Mouse (Mus musculus) liver, embryonic 14.5 days (tissue): ENCODE data around the gene Hist1h2be. TPM values are rescaled to one million over a fixed set of nuclear protein-coding genes. Genes with fewer than 3 reads are reported as not detected.

Source experiments
- ATAC-seq: fragments of 200-750 bp; cut with Nextera tagmentation; 2 replicates; pipeline ENCODE4 v1.8.0; 2017; ENCODE audit warnings: moderate number of reproducible peaks, mild to moderate bottlenecking, moderate library complexity; ENCODE audit not compliant: insufficient read depth
- DNase-seq, 3 experiments: peaks; one replicate each; pipeline ENCODE4 v3.0.0-alpha.2; 2012 to 2013; ENCODE audit warnings: low read depth in 3 of 3, low spot score in 3 of 3
- H3K27ac ChIP-seq: fragments of 300-500 bp; sonication (generic); 2 replicates; pipeline ENCODE4 v1.5.1; 2014; ENCODE audit warnings: moderate library complexity, mild to moderate bottlenecking, control low read depth, inconsistent platforms
- H3K27me3 ChIP-seq: fragments of 300-500 bp; sonication (generic); 2 replicates; pipeline ENCODE4 v1.6.1; 2014; ENCODE audit warnings: mild to moderate bottlenecking, low read length, moderate library complexity; ENCODE audit not compliant: control insufficient read depth, insufficient read depth
- H3K36me3 ChIP-seq: fragments of 300-500 bp; sonication (generic); replicated peaks from 2 replicates; pipeline ENCODE4 v1.6.1; 2014; ENCODE audit warnings: low read depth; ENCODE audit not compliant: control insufficient read depth, insufficient read depth
- H3K4me1 ChIP-seq, 2 experiments: fragments of 200-500 bp in 1 of 2; fragments of 300-500 bp in 1 of 2; sonication (generic) in 1 of 2; replicated peaks; 2 replicates each; pipeline ENCODE4 v1.6.1; 2012 to 2014; ENCODE audit warnings: antibody characterized with exemption in 1 of 2, inconsistent platforms in 1 of 2, low read length in 1 of 2; ENCODE audit not compliant: control insufficient read depth in 2 of 2, insufficient read depth in 2 of 2
- H3K4me2 ChIP-seq: fragments of 300-500 bp; sonication (generic); 2 replicates; pipeline ENCODE4 v1.6.1; 2014; ENCODE audit warnings: low read depth, mild to moderate bottlenecking, control low read depth, moderate library complexity
- H3K4me3 ChIP-seq, 2 experiments: fragments of 200-500 bp in 1 of 2; fragments of 300-500 bp in 1 of 2; sonication (generic) in 1 of 2; 2 replicates each; pipeline ENCODE4 v1.5.1; 2012 to 2014; ENCODE audit warnings: low read depth in 2 of 2, low read length in 2 of 2, mild to moderate bottlenecking in 2 of 2, control low read depth in 1 of 2, inconsistent platforms in 1 of 2, moderate library complexity in 1 of 2; ENCODE audit not compliant: insufficient read depth in 1 of 2
- H3K9ac ChIP-seq: fragments of 300-500 bp; sonication (generic); replicated peaks from 2 replicates; pipeline ENCODE4 v1.6.1; 2014; ENCODE audit warnings: mild to moderate bottlenecking, control low read depth, moderate library complexity
- H3K9me3 ChIP-seq: fragments of 300-500 bp; sonication (generic); 2 replicates; pipeline ENCODE4 v1.6.1; 2016; ENCODE audit warnings: low read length, mixed read lengths; ENCODE audit not compliant: control insufficient read depth
- CTCF ChIP-seq: IDR thresholded peaks from 2 replicates; pipeline ENCODE4 v1.5.1; 2016; ENCODE audit warnings: antibody characterized with exemption, low read depth, control low read depth
- EP300 ChIP-seq: IDR thresholded peaks from 2 replicates; pipeline ENCODE4 v1.6.1; 2016; ENCODE audit warnings: antibody characterized with exemption, low read depth
- WGBS: fragments of 180-500 bp; shearing (Covaris S2); extraction: QIAGEN DNeasy Blood & Tissue Kit; methylation state at CpG from one replicate; pipeline ENCODE4 v1.1.7; 2014; ENCODE audit not compliant: insufficient replicate concordance; 5-methylcytosine and 5-hydroxymethylcytosine counted together
- microRNA-seq: library from miRNA; unstranded; fragments of <30 nt; microRNA quantifications from one replicate; pipeline ENCODE4, GENCODE M21; 2016
- polyA plus RNA-seq, 2 experiments: library from polyadenylated mRNA; depleted of rRNA in 1 of 2; stranded (reverse) in 1 of 2; unstranded in 1 of 2; fragments of >200 nt; fragmentation: Nextera tagmentation in 1 of 2; extraction: Ambion mirVana in 1 of 2; gene quantifications; 2 replicates each; pipeline versions ENCODE4 v1.2.1 to v1.2.3; 2012 to 2014

Gene Hist1h2be
- polyA plus RNA-seq, 2 experiments = 0.95 to 3.3 TPM

- WGBS = under 1% methylated on average over 15 of the region's 15 CpGs
- H3K9ac ChIP-seq = peak overlapping the region; percentile 99
Observed at GRCm38 (mm10) chr13:23534368-23535131, 86.4 kb downstream of the Hist1h2be start.

More at GRCm38 (mm10) chr13:23534368-23535131, 86.4 kb downstream of the Hist1h2be start:
- no peaks in the 10 kb centered on the region for H3K27me3 ChIP-seq
- peak overlapping the region; percentile 100 for H3K27ac ChIP-seq
- ATAC-seq (peak; percentile 24), DNase-seq (peak in 1 of 3 experiments; percentile 74)
- H3K4me3 ChIP-seq = peak overlapping the region; percentile 74 to 84
- peaks cover 23% of the 10 kb centered on the region in 2 experiments for H3K4me1 ChIP-seq
- H3K4me2 ChIP-seq = peak overlapping the region; percentile 95
- H3K36me3 ChIP-seq = no peaks in the 10 kb centered on the region
- TF ChIP-seq EP300 (no peak; the same call in none of the 2 replicates), CTCF (no peak)
- no peaks in the 10 kb centered on the region for H3K9me3 ChIP-seq

Small RNA genes lying within 50 kb of the gene (microRNA-seq; reads per million reads assigned to microRNA genes)
- not detected for gene Gm44297
- gene Gm44359 = not detected
- not detected for gene Gm44394

Other genes starting within 250 kb of the Hist1h2be start
Only the 30 nearest of the 36 such genes appear.
- gene Btn2a2, start 132.3 kb downstream of the Hist1h2be start, polyA plus RNA-seq (2012; rRNA removed) = 0.01 TPM in 1 of 2 replicates, not detected in the other
- not detected in 2 replicates for gene Btn2a2, start 132.3 kb downstream of the Hist1h2be start, polyA plus RNA-seq (2014; fragmentation: Nextera tagmentation; extraction: Ambion mirVana)
- 8.6 and 24.1 TPM in 2 replicates for gene Hist1h4h, start 90.1 kb downstream of the Hist1h2be start, polyA plus RNA-seq (2012; rRNA removed)
- 5.3 and 6.1 TPM in 2 replicates for gene Hist1h4h, start 90.1 kb downstream of the Hist1h2be start, polyA plus RNA-seq (2014; fragmentation: Nextera tagmentation; extraction: Ambion mirVana)
- gene Hist1h2af, start 87.2 kb downstream of the Hist1h2be start, polyA plus RNA-seq (2012; rRNA removed) = 375 and 609 TPM in 2 replicates
- 14.2 and 17.4 TPM in 2 replicates for gene Hist1h2af, start 87.2 kb downstream of the Hist1h2be start, polyA plus RNA-seq (2014; fragmentation: Nextera tagmentation; extraction: Ambion mirVana)
- 48.1 and 52.5 TPM in 2 replicates for gene Hist1h3g, start 85.7 kb downstream of the Hist1h2be start, polyA plus RNA-seq (2012; rRNA removed)
- 8.6 and 9.6 TPM in 2 replicates for gene Hist1h3g, start 85.7 kb downstream of the Hist1h2be start, polyA plus RNA-seq (2014; fragmentation: Nextera tagmentation; extraction: Ambion mirVana)
- gene Hist1h2bh, start 77.7 kb downstream of the Hist1h2be start, polyA plus RNA-seq (2012; rRNA removed) = 6.7 and 8.7 TPM in 2 replicates
- gene Hist1h2bh, start 77.7 kb downstream of the Hist1h2be start, polyA plus RNA-seq (2014; fragmentation: Nextera tagmentation; extraction: Ambion mirVana) = 1.2 and 1.4 TPM in 2 replicates
- gene Hist1h3f, start 77.1 kb downstream of the Hist1h2be start, polyA plus RNA-seq (2012; rRNA removed) = 5.1 and 13.6 TPM in 2 replicates
- gene Hist1h3f, start 77.1 kb downstream of the Hist1h2be start, polyA plus RNA-seq (2014; fragmentation: Nextera tagmentation; extraction: Ambion mirVana) = 1.00 and 1.1 TPM in 2 replicates
- 4.9 and 17.8 TPM in 2 replicates for gene Hist1h4f, start 69.5 kb downstream of the Hist1h2be start, polyA plus RNA-seq (2012; rRNA removed)
- 0.75 and 1.6 TPM in 2 replicates for gene Hist1h4f, start 69.5 kb downstream of the Hist1h2be start, polyA plus RNA-seq (2014; fragmentation: Nextera tagmentation; extraction: Ambion mirVana)
- 0.54 and 0.70 TPM in 2 replicates for gene Hist1h1d, start 67.9 kb downstream of the Hist1h2be start, polyA plus RNA-seq (2012; rRNA removed)
- gene Hist1h1d, start 67.9 kb downstream of the Hist1h2be start, polyA plus RNA-seq (2014; fragmentation: Nextera tagmentation; extraction: Ambion mirVana) = 1.2 and 1.6 TPM in 2 replicates
- 25.4 and 53.3 TPM in 2 replicates for gene Hist1h3e, start 58.8 kb downstream of the Hist1h2be start, polyA plus RNA-seq (2012; rRNA removed)
- 3.9 and 5.1 TPM in 2 replicates for gene Hist1h3e, start 58.8 kb downstream of the Hist1h2be start, polyA plus RNA-seq (2014; fragmentation: Nextera tagmentation; extraction: Ambion mirVana)
- gene Hist1h2ae, start 49.9 kb downstream of the Hist1h2be start, polyA plus RNA-seq (2012; rRNA removed) = 10.8 and 14.3 TPM in 2 replicates
- 150 and 151 TPM in 2 replicates for gene Hist1h2ae, start 49.9 kb downstream of the Hist1h2be start, polyA plus RNA-seq (2014; fragmentation: Nextera tagmentation; extraction: Ambion mirVana)
- gene Hist1h2bg, start 49.7 kb downstream of the Hist1h2be start, polyA plus RNA-seq (2012; rRNA removed) = 42.1 and 55.9 TPM in 2 replicates
- gene Hist1h2bg, start 49.7 kb downstream of the Hist1h2be start, polyA plus RNA-seq (2014; fragmentation: Nextera tagmentation; extraction: Ambion mirVana) = 6.9 and 10.2 TPM in 2 replicates
- 15.9 and 35.2 TPM in 2 replicates for gene Hist1h2bf, start 46.9 kb downstream of the Hist1h2be start, polyA plus RNA-seq (2012; rRNA removed)
- 3.4 and 4.4 TPM in 2 replicates for gene Hist1h2bf, start 46.9 kb downstream of the Hist1h2be start, polyA plus RNA-seq (2014; fragmentation: Nextera tagmentation; extraction: Ambion mirVana)
- gene Hist1h2ad, start 46.7 kb downstream of the Hist1h2be start, polyA plus RNA-seq (2012; rRNA removed) = 10.4 and 25.5 TPM in 2 replicates
- 4.7 and 5.1 TPM in 2 replicates for gene Hist1h2ad, start 46.7 kb downstream of the Hist1h2be start, polyA plus RNA-seq (2014; fragmentation: Nextera tagmentation; extraction: Ambion mirVana)
- gene Hist1h3d, start 45.4 kb downstream of the Hist1h2be start, polyA plus RNA-seq (2012; rRNA removed) = 20.4 and 27.3 TPM in 2 replicates
- 7.1 and 7.2 TPM in 2 replicates for gene Hist1h3d, start 45.4 kb downstream of the Hist1h2be start, polyA plus RNA-seq (2014; fragmentation: Nextera tagmentation; extraction: Ambion mirVana)
- 8.6 and 12.8 TPM in 2 replicates for gene Hist1h4d, start 39.5 kb downstream of the Hist1h2be start, polyA plus RNA-seq (2012; rRNA removed)
- 152 and 155 TPM in 2 replicates for gene Hist1h4d, start 39.5 kb downstream of the Hist1h2be start, polyA plus RNA-seq (2014; fragmentation: Nextera tagmentation; extraction: Ambion mirVana)
- gene Hist1h1e, start 1.4 kb upstream of the Hist1h2be start, polyA plus RNA-seq (2012; rRNA removed) = 6.3 and 8.0 TPM in 2 replicates
- 23.1 and 24.4 TPM in 2 replicates for gene Hist1h1e, start 1.4 kb upstream of the Hist1h2be start, polyA plus RNA-seq (2014; fragmentation: Nextera tagmentation; extraction: Ambion mirVana)
- gene Hist1h2ac, start 62.8 kb upstream of the Hist1h2be start, polyA plus RNA-seq (2012; rRNA removed) = 1.5 and 1.8 TPM in 2 replicates
- gene Hist1h2ac, start 62.8 kb upstream of the Hist1h2be start, polyA plus RNA-seq (2014; fragmentation: Nextera tagmentation; extraction: Ambion mirVana) = 1.1 and 1.3 TPM in 2 replicates
- 67.1 and 79.7 TPM in 2 replicates for gene Hist1h2bc, start 63.1 kb upstream of the Hist1h2be start, polyA plus RNA-seq (2012; rRNA removed)
- 104 and 106 TPM in 2 replicates for gene Hist1h2bc, start 63.1 kb upstream of the Hist1h2be start, polyA plus RNA-seq (2014; fragmentation: Nextera tagmentation; extraction: Ambion mirVana)
- gene Hist1h1t, start 74.7 kb upstream of the Hist1h2be start, polyA plus RNA-seq (2012; rRNA removed) = 0.13 TPM in 1 of 2 replicates, not detected in the other
- not detected in 2 replicates for gene Hist1h1t, start 74.7 kb upstream of the Hist1h2be start, polyA plus RNA-seq (2014; fragmentation: Nextera tagmentation; extraction: Ambion mirVana)
- gene Hist1h4c, start 77.3 kb upstream of the Hist1h2be start, polyA plus RNA-seq (2012; rRNA removed) = 3.5 and 6.2 TPM in 2 replicates
- 8.5 and 10.1 TPM in 2 replicates for gene Hist1h4c, start 77.3 kb upstream of the Hist1h2be start, polyA plus RNA-seq (2014; fragmentation: Nextera tagmentation; extraction: Ambion mirVana)
- gene Hfe, start 89.7 kb upstream of the Hist1h2be start, polyA plus RNA-seq (2012; rRNA removed) = 2.8 and 3.4 TPM in 2 replicates
- 10.8 and 12.2 TPM in 2 replicates for gene Hfe, start 89.7 kb upstream of the Hist1h2be start, polyA plus RNA-seq (2014; fragmentation: Nextera tagmentation; extraction: Ambion mirVana)
- 37.4 and 46.8 TPM in 2 replicates for gene Hist1h1c, start 117.7 kb upstream of the Hist1h2be start, polyA plus RNA-seq (2012; rRNA removed)
- gene Hist1h1c, start 117.7 kb upstream of the Hist1h2be start, polyA plus RNA-seq (2014; fragmentation: Nextera tagmentation; extraction: Ambion mirVana) = 72.5 and 86.6 TPM in 2 replicates
- 48.5 and 88.2 TPM in 2 replicates for gene Hist1h3c, start 124.5 kb upstream of the Hist1h2be start, polyA plus RNA-seq (2012; rRNA removed)
- gene Hist1h3c, start 124.5 kb upstream of the Hist1h2be start, polyA plus RNA-seq (2014; fragmentation: Nextera tagmentation; extraction: Ambion mirVana) = 3.6 and 5.7 TPM in 2 replicates
- gene Hist1h2bb, start 125.6 kb upstream of the Hist1h2be start, polyA plus RNA-seq (2012; rRNA removed) = 20.0 and 34.0 TPM in 2 replicates
- gene Hist1h2bb, start 125.6 kb upstream of the Hist1h2be start, polyA plus RNA-seq (2014; fragmentation: Nextera tagmentation; extraction: Ambion mirVana) = 2.6 and 3.5 TPM in 2 replicates
- gene Hist1h2ab, start 130.0 kb upstream of the Hist1h2be start, polyA plus RNA-seq (2012; rRNA removed) = 45.2 and 45.3 TPM in 2 replicates
- gene Hist1h2ab, start 130.0 kb upstream of the Hist1h2be start, polyA plus RNA-seq (2014; fragmentation: Nextera tagmentation; extraction: Ambion mirVana) = 70.4 and 74.8 TPM in 2 replicates
- 40.0 and 45.7 TPM in 2 replicates for gene Hist1h3b, start 131.1 kb upstream of the Hist1h2be start, polyA plus RNA-seq (2012; rRNA removed)
- 8.9 and 11.4 TPM in 2 replicates for gene Hist1h3b, start 131.1 kb upstream of the Hist1h2be start, polyA plus RNA-seq (2014; fragmentation: Nextera tagmentation; extraction: Ambion mirVana)
- gene Hist1h4b, start 135.9 kb upstream of the Hist1h2be start, polyA plus RNA-seq (2012; rRNA removed) = 9.2 and 21.6 TPM in 2 replicates
- 4.5 and 5.1 TPM in 2 replicates for gene Hist1h4b, start 135.9 kb upstream of the Hist1h2be start, polyA plus RNA-seq (2014; fragmentation: Nextera tagmentation; extraction: Ambion mirVana)
- gene Hist1h4a, start 140.1 kb upstream of the Hist1h2be start, polyA plus RNA-seq (2012; rRNA removed) = 4.3 and 11.8 TPM in 2 replicates
- gene Hist1h4a, start 140.1 kb upstream of the Hist1h2be start, polyA plus RNA-seq (2014; fragmentation: Nextera tagmentation; extraction: Ambion mirVana) = 0.57 and 0.78 TPM in 2 replicates
- 36.1 and 49.8 TPM in 2 replicates for gene Hist1h3a, start 141.3 kb upstream of the Hist1h2be start, polyA plus RNA-seq (2012; rRNA removed)
- gene Hist1h3a, start 141.3 kb upstream of the Hist1h2be start, polyA plus RNA-seq (2014; fragmentation: Nextera tagmentation; extraction: Ambion mirVana) = 5.8 and 7.5 TPM in 2 replicates
- gene Hist1h1a, start 142.5 kb upstream of the Hist1h2be start, polyA plus RNA-seq (2012; rRNA removed) = 7.6 and 11.9 TPM in 2 replicates
- 6.3 and 7.4 TPM in 2 replicates for gene Hist1h1a, start 142.5 kb upstream of the Hist1h2be start, polyA plus RNA-seq (2014; fragmentation: Nextera tagmentation; extraction: Ambion mirVana)